Mouse (Mus musculus) cerebellum, postnatal 36 days (tissue): ENCODE data around the gene Rrm1.
"Not testable (repeated sequence)": the region's sequence is repeated elsewhere in the genome, so short reads cannot be mapped to it uniquely, and the experiment has no call there.

Experiments
- DNase-seq, 2 experiments: peaks; one replicate each; pipeline ENCODE4 v3.0.0; 2021 to 2022; ENCODE audit warnings: mixed read lengths in 2 of 2

Gene Rrm1

DNA sequence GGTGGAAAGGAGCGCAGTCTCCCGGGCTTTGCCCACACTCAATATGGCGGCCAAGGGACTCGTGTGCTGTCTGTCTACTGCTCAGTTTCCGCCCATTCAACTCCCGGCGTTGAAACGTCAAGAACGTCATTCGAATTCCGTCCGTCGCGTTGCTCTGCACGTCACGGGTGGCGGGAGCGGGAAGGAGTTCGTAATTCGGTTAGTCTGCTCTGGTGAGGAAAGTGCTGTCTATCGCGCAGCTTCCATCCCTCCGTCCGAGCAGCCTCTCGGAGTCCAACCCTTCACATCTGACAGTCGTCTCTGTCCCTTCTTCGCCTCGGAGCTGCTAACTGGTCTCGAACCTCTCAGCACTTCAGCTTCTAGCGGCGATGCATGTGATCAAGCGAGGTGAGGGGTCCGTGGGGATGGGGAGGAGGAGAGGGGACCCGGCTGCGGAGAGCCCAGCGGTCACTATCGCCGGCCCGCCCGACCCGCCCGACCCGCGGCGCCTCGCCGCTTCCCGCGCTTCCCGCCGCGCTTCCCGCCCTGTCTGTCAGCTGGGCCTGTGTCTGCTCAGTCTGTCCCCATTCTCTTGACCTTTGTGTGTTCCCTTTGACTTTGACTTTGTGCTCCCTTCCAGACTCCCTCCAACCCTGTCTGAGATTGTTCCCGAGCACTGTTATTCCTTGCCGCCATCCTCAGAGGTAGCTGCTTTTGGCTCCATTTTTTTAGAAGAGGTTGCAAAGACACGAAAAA, at the start of gene Rrm1:
TSS of gene Rrm1 (plus strand) at position 39 of the 735 bp plus-strand sequence.
- peak; percentile 93 to 94 for DNase-seq

DNA sequence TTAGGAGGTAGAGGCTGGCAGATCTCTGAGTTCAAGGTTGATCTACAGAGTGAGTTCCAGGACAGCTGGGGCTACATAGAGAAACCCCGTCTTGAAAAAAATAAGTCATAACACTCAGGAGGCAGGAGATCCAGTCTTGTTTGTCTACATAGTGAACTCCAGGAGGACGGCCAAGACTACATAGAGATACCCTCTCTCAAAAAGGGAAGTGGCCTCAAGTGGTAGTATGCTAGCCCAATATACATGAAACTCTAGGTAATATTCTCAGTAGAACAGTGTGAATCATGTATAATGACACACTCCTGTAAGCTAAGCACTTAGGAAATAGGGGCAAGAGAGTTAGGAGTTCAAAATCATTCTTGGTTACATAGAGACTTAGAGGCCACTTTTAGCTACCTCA, 47.6 kb upstream of the Rrm1 start:
- no peak for DNase-seq

DNA sequence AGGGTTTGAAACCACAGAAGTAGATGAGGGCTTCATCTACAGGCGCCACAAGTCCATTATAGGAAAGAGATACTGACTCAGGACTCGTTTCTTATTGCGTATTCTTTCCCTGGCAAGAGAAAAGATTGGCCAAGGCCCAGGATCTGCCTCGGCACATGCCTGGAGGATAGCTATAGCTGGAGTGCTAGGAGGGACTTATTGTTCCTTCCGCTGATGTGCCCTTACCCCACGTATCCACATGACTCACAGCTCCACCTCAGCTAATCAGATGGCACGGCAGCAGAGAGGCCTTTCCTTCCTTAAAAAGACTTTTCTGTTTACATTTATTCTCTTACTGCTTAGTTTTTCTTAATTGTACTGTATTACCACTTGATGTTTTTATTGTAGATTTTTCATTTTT, 45.6 kb upstream of the Rrm1 start:
- no peak for DNase-seq

DNA sequence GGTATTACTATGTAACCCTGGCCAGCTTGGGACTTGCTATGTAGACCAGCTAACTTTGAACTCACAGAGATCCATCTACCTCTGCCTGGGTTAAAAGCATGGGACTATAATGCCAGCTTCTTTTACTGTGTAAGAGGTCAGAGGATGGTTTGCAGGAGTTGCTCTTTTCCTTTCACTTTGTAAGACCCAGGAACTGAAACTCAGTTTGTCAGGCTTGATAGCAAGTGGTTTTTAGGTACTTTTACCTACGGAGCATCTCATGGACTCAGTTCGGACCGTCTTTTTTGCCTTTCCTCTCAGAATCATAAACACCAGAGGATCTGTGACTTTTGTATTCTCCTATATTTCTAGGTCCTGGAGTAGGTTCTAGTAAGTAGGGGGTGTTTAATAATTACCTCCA, 45.2 kb upstream of the Rrm1 start:
- DNase-seq = no peak

DNA sequence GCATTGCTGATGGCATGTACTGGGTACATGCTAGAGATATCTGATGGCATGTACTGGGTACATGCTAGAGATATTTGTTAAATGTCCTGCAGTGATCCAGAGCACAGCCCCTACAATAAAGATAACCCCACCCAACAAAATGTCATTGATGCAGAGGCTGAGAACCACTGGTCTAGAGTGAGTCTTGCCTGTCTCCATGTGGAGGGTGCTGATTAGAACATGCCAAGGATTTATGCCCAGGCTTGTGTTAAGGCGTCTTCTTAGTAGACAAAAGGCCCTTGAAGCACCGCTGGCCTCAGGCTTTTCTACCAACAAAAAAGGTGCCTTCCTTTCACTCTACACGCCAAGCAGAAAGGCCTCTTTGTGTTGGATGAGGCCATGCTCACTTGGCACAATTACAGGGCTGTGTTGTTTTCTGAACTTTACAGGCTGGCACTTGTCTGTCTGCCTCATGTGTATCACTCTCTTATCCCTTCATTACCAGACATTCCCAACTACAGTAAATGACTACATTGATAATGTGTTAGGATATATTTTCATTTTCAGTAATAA, 42.2 kb upstream of the Rrm1 start:
- no peak for DNase-seq

DNA sequence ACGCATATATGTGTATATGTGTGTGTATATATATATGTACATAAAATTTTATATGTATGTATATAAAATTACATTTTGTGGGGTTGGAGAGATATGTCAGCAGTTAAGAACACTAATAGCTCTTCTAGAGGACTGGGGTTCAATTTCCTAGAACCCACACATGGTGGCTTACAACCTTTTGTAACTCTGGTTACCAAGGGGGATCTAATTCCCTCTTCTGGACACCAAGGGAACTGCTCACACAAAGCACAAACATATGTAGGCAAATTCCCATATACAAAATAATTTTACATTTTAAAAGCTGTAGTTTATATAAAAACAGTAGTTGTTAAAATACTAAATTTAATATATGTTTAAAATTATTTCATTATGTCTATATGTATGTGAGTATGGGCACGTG, 37.4 kb upstream of the Rrm1 start:
- no peak for DNase-seq

DNA sequence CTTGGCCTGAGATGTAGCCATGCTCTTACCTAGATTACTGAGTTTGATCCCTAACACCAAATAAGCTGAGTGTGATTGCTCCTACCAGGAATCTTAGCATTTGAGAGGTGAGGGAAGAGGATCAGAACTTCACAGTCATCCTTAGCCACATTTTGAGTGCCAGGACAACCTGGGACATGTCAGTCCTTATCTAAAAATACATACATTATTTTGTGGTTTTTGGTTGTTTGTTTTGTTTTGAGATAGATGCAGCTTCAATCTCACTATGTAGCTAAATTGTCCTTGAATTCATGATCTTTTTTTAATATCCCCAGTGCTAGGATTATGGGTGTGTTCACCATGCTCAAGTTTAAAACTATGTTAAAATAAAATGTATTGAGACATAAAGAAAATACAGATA, 34.1 kb upstream of the Rrm1 start:
- DNase-seq = no peak

DNA sequence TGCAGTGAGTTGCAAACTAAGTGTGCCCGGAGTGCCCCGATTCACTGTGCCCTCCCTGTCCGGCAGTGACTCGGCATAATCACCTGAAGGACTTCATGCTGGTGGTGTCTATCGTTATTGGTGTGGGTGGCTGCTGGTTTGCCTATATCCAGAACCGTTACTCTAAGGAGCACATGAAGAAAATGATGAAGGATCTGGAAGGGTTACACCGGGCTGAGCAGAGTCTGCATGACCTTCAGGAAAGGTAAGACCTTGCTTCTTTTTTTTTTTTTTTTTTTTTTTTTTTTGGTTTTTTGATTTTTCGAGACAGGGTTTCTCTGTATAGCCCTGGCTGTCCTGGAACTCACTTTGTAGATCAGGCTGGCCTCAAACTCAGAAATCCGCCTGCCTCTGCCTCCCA, 26.2 kb upstream of the Rrm1 start:
- DNase-seq = not testable (repeated sequence)

DNA sequence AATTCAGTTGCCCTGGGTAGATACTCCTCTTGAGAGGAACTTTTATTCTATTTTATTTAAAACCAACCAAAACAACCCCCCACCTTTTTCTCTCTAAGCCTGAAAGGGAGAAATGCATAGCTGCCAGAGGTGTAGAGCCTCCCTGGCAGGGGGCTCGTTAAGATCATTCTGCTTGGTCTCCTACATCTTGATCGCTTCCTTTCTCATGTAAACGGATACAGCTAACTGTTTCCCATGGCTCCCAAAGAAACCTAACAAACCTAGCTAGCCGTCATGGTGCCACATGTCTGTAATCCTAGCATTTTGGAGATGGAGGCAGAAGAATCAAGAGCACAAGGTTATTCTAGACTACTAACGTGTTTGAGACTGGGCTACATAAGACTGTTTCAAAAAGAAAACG, 25.7 kb upstream of the Rrm1 start:
- DNase-seq = no peak

DNA sequence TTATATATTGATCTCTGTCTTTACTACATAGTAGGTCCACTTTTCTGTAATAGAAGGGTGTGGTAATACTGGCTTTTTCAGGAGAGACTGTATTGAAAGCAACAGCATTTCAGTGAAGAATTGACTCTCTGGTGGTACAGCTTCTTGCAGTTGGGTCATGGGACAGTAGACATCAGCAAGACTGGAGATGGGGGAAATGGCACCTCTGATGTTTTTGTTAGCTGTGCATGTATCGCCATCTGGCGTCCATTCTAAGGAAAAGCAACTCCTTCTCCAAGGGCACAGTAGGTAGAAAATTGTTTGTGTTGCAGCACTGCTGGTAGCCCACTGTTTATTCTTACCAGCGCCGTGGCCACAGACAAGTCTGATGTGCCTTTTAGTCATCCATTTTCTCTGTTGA, 24.1 kb upstream of the Rrm1 start:
- DNase-seq = peak; percentile 29 to 57

DNA sequence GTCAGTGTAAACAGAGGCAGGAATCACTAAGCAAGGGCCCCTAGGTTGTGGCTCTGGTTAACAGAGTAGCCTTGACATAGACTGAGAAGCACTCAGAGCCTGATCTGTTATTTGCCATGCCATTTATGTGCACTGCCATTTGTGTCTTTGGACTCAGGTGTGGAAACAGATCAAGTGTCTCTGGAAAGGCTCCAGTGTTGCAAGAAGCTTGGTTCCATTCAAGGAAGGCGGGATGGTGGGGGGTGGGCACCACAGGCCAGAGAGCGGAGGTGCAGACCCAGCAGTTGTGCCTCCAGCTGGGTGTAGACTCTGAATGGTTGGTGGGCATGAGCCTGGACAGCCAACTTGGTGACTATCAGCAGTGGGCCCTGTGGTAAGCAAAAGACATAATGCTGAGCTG, 19.5 kb upstream of the Rrm1 start:
- DNase-seq = no peak

DNA sequence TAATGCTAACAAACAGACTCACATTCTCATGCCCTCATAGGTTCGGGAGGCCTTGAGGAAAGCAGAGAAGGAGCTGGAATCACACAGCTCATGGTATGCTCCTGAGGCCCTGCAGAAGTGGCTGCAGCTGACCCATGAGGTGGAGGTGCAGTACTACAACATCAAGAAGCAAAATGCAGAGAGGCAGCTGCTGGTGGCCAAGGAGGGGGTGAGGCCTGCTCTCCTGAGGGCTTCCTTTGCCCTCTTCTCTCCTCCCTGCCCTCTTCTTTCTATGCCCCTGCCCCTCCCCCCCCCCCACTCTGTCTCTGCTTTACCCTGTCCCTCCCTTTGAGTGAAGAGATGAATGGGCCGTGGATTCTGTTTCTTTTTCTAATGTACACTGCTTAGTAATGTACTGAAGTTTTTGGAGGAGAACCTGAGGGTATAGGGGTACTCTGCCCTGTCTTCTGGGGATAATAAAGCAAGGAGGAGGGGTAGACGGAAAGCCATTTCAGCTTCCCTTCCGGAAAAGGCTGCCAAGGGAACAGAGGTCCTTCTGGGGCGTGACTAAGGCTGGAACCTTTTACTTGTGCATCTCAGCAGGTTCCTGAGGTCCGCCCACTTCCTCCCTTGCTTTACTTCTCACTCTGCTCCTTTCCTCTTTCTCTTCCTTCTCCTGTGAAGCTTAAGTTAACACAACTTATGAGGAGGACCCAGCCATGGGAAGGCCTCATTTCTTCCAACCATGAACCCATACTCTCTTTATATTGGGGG, 15.4 kb upstream of the Rrm1 start:
- DNase-seq = no peak

DNA sequence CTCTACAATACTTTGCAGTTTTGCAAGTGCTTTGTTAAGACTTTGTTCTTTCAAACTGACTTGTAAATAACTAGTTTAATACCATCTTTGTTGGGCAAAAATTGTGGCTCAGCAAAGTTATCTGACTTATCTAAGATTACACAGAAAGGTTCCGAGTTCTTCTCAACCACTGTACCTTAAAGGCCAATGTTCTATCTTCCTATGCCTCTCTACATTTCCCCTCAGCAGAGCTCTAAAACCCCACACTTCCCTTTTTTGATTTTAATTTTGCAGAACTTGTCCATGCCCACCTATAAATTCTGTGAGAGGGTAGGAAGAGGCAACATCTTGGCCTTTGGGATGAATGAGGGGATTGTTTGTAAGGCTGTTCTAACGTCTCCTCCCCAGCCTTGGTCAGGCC, 7.2 kb upstream of the Rrm1 start:
- no peak for DNase-seq

DNA sequence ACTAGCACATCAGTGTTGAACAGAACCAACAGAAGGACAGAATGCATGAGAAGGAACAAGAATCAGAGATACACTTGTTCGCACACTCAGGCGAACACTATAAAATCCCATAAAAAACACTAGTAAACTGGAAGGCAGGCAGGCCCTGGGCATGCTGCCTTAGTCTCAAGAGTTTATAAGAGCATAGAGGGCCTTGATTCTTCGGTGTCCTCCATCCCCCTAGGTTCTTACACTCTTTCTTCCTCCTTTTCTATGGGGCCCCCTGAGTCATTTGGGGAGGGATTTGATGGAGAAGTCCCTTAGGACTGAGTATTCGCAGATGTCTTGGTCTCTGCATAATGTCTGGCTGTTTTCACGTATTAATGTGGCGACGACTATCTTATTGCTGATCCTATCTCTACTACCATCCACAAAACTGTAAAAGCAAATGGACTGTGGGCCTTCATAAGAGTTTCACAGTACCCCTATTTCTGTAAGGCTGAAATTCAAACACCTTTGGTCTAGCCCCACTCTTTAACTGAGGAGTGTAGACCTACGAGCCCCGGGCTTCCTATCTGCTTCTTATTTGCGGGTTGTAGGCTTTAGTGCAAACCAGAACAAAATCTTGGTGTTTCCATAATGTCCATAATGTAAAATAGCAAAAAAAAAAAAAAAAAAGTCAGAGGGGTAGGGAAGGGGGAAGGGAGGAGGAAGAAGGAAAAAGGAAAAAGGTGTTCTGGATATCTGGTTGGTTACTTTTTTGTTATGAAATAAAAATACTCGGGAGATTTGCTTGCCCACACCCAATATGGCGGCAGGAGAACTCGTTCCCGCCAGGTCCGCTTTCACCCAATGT, 456 bp upstream of the Rrm1 start:
- DNase-seq = peak in 1 of 2 experiments; percentile 4

DNA sequence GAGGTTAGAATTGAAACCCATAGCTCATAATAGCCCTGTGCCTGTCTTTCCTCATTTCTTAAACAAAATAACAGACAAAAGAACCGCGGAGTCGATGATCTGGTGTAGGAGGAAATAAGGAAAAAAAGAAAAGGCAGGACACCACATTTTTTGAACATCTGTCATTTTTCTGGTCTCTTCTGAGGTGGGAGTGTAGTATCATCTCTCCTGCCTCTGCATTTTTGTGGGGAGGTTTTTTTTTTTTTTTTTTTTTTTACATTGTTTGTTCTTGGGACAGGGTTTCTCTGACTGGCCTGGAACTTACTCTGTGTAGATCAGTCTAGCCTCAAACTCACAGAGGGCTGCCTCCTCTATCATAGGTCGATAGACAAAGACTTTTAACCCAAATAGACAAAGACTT, 937 bp downstream of the Rrm1 start:
- DNase-seq = no peak

DNA sequence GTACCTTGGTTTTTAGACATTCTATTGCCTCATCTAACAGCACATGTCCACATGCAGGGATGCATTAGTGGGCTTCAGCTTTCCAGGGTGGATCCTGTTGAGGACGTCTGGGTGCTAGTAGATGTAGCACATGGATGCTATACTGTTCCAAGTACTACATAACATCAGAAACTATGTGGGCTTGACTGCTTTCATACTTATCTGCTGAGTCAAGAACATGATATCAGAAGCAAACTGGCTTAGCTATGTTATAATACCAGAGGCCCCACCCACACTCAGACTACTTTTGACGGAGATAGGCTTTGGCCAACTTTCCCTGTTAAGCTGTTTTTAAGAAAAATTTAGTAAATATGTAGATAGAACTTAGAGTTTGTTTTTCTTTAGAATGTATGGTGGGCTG, 2.8 kb downstream of the Rrm1 start:
- DNase-seq = no peak

DNA sequence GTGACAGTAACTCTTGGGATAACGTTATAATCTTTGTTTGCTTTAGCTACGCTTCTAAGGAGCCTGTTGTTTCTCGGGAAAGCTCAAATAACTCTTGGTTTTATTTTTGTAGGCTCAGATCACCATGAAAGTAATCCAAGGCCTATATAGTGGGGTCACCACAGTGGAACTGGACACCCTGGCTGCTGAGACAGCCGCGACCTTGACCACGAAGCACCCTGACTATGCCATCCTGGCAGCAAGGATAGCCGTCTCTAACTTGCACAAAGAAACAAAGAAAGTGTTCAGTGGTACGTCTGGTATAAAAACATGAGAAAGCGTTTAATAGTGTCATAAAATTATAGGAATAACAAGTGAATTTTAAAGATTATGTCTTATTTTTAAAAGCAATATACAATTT, 4.9 kb downstream of the Rrm1 start:
- DNase-seq = no peak

DNA sequence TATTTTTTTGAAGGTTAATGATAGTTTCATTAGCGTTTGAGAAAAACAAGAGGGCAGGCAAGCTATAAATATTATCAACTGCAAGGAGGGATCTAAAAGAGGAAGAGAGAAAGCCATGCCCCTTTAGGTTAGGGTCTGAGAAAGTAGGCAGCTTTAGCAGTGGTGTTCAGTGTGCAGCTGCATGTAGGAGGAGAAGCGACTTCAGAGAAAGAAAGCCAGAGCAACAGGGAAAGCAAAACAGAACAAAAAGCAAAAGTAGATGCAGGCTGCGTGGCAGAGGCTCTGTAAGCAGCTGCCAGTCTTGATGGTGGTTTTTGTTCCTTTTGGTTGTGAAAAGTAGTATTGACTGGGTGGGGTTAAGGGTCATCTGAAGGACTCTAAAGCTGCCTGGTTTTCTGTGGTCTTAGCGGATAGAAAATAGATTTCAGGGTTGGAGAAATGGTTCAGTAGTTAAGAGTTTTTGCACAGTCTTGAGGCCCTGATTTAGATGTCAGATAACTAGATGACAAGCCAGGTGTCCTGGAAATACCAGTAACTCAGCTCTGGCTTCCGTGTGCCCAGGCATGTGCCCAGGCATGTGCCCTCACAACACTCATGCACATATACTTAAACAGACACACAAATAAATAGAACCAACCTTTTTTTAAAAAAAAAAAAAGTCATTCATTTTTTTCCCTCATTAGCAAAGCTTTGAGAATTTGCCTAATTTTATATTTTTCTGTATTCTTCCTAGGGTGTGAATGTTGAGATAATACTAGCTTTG, 17.3 kb downstream of the Rrm1 start:
- no peak for DNase-seq

DNA sequence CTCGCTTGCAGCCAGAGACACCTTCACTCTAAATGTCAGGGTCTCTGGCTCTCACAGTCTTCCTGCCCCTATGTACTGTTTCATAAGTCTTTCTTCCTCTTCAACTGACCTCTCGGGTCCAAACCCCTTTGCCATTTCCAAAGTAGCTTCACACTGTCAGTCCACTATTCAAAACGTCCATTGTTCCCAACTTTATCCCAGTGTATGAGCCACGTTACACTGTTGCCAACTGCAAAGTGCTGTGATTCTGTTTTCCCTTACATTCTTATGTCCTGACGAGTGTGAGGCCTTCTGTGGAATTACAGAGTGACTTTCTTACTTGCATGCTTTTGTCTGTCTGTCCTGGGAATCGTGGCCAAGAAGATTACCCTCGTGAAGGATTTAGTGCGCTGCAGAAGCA, 26.1 kb downstream of the Rrm1 start:
- no peak for DNase-seq

DNA sequence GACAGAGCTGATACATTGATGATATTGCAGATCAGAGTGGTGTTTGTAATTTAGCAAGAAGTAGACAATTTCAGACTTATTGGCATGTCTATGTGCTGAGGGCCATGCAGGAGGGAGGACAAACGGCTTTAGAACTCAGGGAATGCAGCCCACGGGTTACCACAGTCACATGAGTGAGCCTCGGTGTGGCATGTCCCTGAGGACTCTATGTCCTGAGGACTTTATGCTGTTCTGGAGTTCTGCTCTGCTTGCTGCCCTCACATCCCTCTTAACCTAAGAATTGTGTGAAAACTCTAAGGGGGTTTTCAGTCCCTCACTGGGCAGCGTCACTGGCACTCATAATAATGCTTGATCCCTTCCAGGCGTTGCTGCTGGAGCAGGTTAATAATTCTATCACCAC, 31.2 kb downstream of the Rrm1 start:
- DNase-seq = no peak

DNA sequence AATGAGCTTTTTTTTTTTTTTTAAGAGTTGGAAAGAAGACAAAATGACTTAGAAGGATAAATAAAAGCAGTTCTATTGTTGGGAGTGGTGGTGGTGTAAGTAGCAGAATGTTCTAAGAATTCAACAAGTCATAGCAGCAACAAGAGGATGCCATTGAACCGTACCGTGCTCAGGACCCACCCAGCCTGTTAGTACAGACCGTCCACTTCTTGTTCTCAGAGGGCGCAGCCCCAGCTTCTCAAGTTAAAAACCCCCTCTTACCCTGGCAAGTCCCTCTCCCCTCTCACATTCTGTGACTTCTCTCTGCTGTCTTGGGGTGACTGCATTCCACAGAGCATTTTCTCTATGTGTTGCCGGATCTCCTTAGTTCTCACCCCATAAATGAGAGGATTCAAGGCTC, 35.1 kb downstream of the Rrm1 start:
- DNase-seq = no peak

DNA sequence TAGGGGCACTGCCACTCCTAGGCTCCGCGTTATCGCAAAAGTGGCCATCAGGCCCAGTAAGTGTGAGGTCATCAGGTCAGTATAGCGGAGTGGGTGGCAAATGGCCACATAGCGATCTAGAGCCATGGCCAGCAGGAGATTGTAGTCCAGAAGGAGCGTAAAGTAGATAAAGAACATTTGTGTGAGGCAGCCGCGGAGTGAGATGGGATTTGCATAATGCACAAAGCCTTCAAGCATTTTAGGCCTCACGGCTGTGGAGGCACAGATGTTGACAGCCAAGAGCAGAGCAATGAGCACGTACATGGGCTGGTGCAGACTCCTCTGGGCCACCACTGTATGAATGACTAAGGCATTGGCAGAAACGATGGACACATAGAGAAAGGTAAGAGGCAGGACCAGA, 35.9 kb downstream of the Rrm1 start:
- no peak for DNase-seq

DNA sequence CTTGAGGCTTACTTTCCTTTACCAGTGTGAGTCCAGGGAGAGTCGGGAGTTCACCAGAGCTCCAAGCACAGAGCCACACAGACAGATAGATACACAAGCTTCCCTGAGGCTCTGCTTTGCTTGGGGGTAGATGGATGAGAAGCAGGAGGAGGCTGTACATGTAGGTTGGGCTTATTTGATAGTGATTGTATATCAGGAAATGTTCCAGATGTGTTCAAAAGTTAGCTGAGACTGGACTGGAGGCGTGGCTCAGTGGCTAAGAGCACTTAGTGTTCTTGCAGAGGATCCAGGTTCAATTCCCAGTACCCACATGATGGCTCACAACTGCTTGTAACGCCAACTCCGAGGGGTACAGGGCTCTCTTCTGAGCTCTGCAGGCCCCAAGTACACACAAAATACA, 36.9 kb downstream of the Rrm1 start:
- DNase-seq = no peak
